Mouse (Mus musculus) embryonic facial prominence, embryonic 12.5 days (tissue): ENCODE results near the gene Tsc22d1. TPM values are rescaled to one million over a fixed set of nuclear protein-coding genes. Genes with fewer than 3 reads are reported as not detected.

ENCODE experiments used
- ATAC-seq: fragments of 200-750 bp; cut with Nextera tagmentation; 2 replicates; pipeline ENCODE4 v1.8.0; 2017; ENCODE audit not compliant: insufficient number of reproducible peaks, insufficient read depth, low FRiP score, low TSS enrichment
- H3K27ac ChIP-seq: fragments of 300-500 bp; sonication (generic); 2 replicates; pipeline ENCODE4 v1.5.1; 2016; ENCODE audit warnings: mild to moderate bottlenecking
- H3K27me3 ChIP-seq: fragments of 300-500 bp; sonication (generic); 2 replicates; pipeline ENCODE4 v1.6.1; 2016; ENCODE audit warnings: mild to moderate bottlenecking, moderate library complexity
- H3K36me3 ChIP-seq: fragments of 300-500 bp; sonication (generic); 2 replicates; pipeline ENCODE4 v1.6.1; 2016; ENCODE audit warnings: mild to moderate bottlenecking
- H3K4me1 ChIP-seq: fragments of 300-500 bp; sonication (generic); 2 replicates; pipeline ENCODE4 v1.6.1; 2016
- H3K4me2 ChIP-seq: fragments of 300-500 bp; sonication (generic); replicated peaks from 2 replicates; pipeline ENCODE4 v1.6.1; 2016; ENCODE audit warnings: mild to moderate bottlenecking, moderate library complexity
- H3K4me3 ChIP-seq: fragments of 300-500 bp; sonication (generic); 2 replicates; pipeline ENCODE4 v1.5.1; 2016; ENCODE audit warnings: mild to moderate bottlenecking
- H3K9ac ChIP-seq: fragments of 300-500 bp; sonication (generic); 2 replicates; pipeline ENCODE4 v1.6.1; 2016; ENCODE audit warnings: mild to moderate bottlenecking, moderate library complexity
- H3K9me3 ChIP-seq: fragments of 300-500 bp; sonication (generic); 2 replicates; pipeline ENCODE4 v1.6.1; 2016; ENCODE audit warnings: mild to moderate bottlenecking, moderate library complexity
- WGBS: fragments of 180-500 bp; shearing (Covaris S2); methylation state at CpG from one replicate; pipeline ENCODE4 v1.1.7; 2016; 5-methylcytosine and 5-hydroxymethylcytosine counted together
- polyA plus RNA-seq: library from polyadenylated mRNA; unstranded; fragments of >200 nt; fragmentation: Nextera tagmentation; extraction: Ambion mirVana; gene quantifications from 2 replicates; pipeline ENCODE4 v1.2.1, GENCODE M21; 2016

The Tsc22d1 gene
- polyA plus RNA-seq, 1 experiment from 2014 or later: 597 TPM

DNA sequence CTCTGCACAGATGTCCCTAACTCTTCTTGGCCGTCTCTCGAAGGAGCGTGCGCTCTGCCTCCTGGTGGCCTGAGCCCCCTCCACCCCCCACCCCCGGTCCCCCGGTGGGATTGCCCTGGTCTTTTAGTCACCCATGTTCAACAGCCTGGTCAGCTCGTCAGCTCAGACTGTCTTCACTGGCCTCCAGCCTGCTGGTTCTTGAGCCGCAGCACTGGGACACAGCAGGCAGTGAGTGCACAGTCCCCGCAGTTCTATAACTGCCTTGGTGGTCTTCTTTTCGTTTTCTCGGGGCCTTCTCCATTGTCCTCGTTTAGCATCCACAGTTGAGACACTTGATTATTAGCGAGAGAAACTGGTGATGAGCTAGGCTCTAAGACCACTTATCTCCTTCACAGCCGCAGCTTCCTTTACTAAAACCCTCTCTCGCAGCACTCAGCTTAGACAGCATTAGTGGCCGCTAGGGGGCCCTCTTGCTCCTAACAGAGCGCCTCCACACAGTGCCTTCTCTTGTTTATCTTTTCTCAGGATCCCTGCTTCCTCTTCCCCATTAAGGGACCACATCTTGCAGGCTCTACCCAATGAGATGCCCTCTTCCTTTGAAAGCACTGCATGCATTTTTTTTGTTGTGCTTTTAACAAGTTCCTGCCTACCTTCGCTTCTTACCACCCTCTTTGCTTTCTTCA is 52.0 kb downstream of the Tsc22d1 start:
- no peaks in the 10 kb centered on the region for H3K9me3 ChIP-seq
- peak overlapping the region; percentile 17; the same call in 1 of the 2 replicates for H3K27ac ChIP-seq
- H3K27me3 ChIP-seq: no peaks in the 10 kb centered on the region
- H3K4me2 ChIP-seq: peak overlapping the region; percentile 16
- no peaks in the 10 kb centered on the region for H3K36me3 ChIP-seq
- peaks cover 33% of the 10 kb centered on the region for H3K4me1 ChIP-seq
- peak overlapping the region; percentile 8; the same call in 1 of the 2 replicates for H3K9ac ChIP-seq
- ATAC-seq: peak; percentile 83
- 30% methylated on average over 18 of the region's 18 CpGs for WGBS
- no peak overlapping the region for H3K4me3 ChIP-seq

- no peak for ATAC-seq
- no peaks in the 10 kb centered on the region for H3K36me3 ChIP-seq
- no peaks in the 10 kb centered on the region for H3K9me3 ChIP-seq
- H3K4me2 ChIP-seq: no peak overlapping the region
- H3K9ac ChIP-seq: no peak overlapping the region
- H3K4me3 ChIP-seq: no peak overlapping the region
- H3K4me1 ChIP-seq: peaks cover 33% of the 10 kb centered on the region
- WGBS: 39% methylated on average over 11 of the region's 11 CpGs
- H3K27me3 ChIP-seq: no peaks in the 10 kb centered on the region
- peak overlapping the region; percentile 73; the same call in 1 of the 2 replicates for H3K27ac ChIP-seq
These were observed 53.2 kb downstream of the Tsc22d1 start for GRCm38 (mm10) chr14:76467932-76468331.

DNA sequence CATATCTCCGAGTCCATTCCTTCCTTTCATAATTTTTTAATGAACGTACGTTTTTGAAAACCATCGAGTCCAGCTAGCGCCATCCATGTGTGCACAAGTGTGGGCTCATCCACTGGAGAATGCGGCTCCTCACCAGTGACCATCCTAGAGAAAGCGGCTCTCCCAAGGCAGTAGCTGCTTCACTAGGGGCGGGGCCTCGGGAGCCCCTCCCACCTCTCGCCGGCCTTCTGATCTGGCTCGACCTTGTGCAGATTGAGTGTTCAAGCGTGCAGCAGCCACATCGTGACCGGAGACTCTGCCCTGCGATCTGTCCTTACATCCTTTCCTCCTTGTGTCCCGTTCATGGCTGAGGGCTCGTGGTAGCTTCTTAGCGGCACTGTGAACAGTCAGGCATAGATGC is 56.5 kb downstream of the Tsc22d1 start:
- Histone ChIP-seq H3K27me3 (no peaks in the 10 kb centered on the region), H3K36me3 (no peaks in the 10 kb centered on the region), H3K4me1 (peaks cover 28% of the 10 kb centered on the region), H3K4me3 (no peak overlapping the region), H3K9ac (no peak overlapping the region), H3K4me2 (no peak overlapping the region), H3K27ac (no peak overlapping the region), H3K9me3 (no peaks in the 10 kb centered on the region)
- WGBS: 78% methylated on average over 19 of the region's 19 CpGs
- ATAC-seq: no peak

- no peak overlapping the region for H3K4me2 ChIP-seq
- H3K4me3 ChIP-seq: no peak overlapping the region
- no peaks in the 10 kb centered on the region for H3K9me3 ChIP-seq
- peaks cover 25% of the 10 kb centered on the region for H3K4me1 ChIP-seq
- H3K9ac ChIP-seq: no peak overlapping the region
- no peaks in the 10 kb centered on the region for H3K27me3 ChIP-seq
- H3K27ac ChIP-seq: no peak overlapping the region
- no peaks in the 10 kb centered on the region for H3K36me3 ChIP-seq
- no peak for ATAC-seq
- WGBS: 43% methylated on average over 8 of the region's 8 CpGs
These were observed 57.7 kb downstream of the Tsc22d1 start for GRCm38 (mm10) chr14:76472487-76472886.

- Histone ChIP-seq H3K36me3 (no peaks in the 10 kb centered on the region), H3K9me3 (no peaks in the 10 kb centered on the region), H3K4me1 (peaks cover 19% of the 10 kb centered on the region), H3K4me2 (no peak overlapping the region), H3K27ac (no peak overlapping the region), H3K4me3 (no peak overlapping the region), H3K27me3 (no peaks in the 10 kb centered on the region), H3K9ac (no peak overlapping the region)
- 11% methylated on average over 2 of the region's 2 CpGs for WGBS
- ATAC-seq: no peak
These were observed 58.6 kb downstream of the Tsc22d1 start for GRCm38 (mm10) chr14:76473404-76473803.

DNA sequence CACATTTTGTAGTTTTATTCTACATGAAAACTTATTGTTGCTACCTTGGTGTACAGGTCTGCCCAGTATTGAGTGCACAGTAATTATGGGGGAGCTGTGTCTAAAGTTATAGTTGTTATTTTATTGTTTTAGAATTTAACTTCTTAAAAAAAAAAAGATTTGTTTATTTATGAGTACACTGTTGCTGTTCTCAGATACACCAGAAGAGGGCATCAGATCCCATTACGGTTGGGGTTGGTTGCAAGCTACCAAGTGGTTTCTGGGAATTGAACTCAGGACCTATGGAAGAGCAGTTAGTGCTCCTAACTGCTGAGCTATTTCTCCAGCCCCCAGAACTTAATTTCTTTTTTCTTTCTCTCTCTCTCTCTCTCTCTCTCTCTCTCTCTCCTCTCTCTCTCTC is 59.4 kb downstream of the Tsc22d1 start:
- H3K9me3 ChIP-seq: no peaks in the 10 kb centered on the region
- H3K9ac ChIP-seq: no peak overlapping the region
- peaks cover 14% of the 10 kb centered on the region; the same call in 1 of the 2 replicates for H3K4me1 ChIP-seq
- H3K36me3 ChIP-seq: no peaks in the 10 kb centered on the region
- H3K4me3 ChIP-seq: no peak overlapping the region
- H3K4me2 ChIP-seq: no peak overlapping the region
- H3K27ac ChIP-seq: no peak overlapping the region
- ATAC-seq: no peak
- H3K27me3 ChIP-seq: no peaks in the 10 kb centered on the region
- 61% methylated on average over 1 of the region's 1 CpGs for WGBS

DNA sequence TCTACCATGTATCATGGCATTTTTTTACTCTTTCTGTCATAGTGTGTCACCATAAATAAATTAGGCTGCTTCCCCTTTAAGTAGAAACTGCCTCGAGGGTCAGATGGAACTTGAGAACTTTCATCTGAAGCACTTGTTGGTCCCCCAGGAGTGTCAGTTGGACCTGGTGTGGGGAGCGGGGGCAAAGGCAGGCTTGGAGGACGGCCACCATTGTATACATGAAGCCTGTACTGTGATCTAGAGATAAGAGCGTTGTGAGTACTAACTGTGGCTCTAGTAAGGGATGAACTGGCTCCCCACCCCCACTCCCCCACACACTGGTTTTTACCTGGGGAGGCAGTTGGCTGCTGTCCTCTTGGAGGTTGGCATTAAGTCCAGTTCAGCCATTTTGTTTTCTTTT is 62.0 kb downstream of the Tsc22d1 start:
- ATAC-seq: no peak
- WGBS: 22% methylated on average over 4 of the region's 4 CpGs
- peaks cover 9% of the 10 kb centered on the region; the same call in 1 of the 2 replicates for H3K4me1 ChIP-seq

GRCm38 (mm10) chr14:76478076-76478475 is 63.3 kb downstream of the Tsc22d1 start:
- no peak for ATAC-seq
- no peak overlapping the region for H3K9ac ChIP-seq
- no peaks in the 10 kb centered on the region for H3K27me3 ChIP-seq
- no peak overlapping the region for H3K4me2 ChIP-seq
- H3K9me3 ChIP-seq: no peaks in the 10 kb centered on the region
- 78% methylated on average over 2 of the region's 2 CpGs for WGBS
- no peak overlapping the region for H3K27ac ChIP-seq
- no peaks in the 10 kb centered on the region for H3K36me3 ChIP-seq
- peaks cover 9% of the 10 kb centered on the region; the same call in 1 of the 2 replicates for H3K4me1 ChIP-seq
- no peak overlapping the region for H3K4me3 ChIP-seq

More for the DNA sequence above, 62.0 kb downstream of the Tsc22d1 start:
- H3K27ac ChIP-seq: no peak overlapping the region
- H3K9me3 ChIP-seq: no peaks in the 10 kb centered on the region
- no peaks in the 10 kb centered on the region for H3K27me3 ChIP-seq
- no peak overlapping the region for H3K9ac ChIP-seq
- H3K4me2 ChIP-seq: no peak overlapping the region
- H3K36me3 ChIP-seq: no peaks in the 10 kb centered on the region
- no peak overlapping the region for H3K4me3 ChIP-seq

- Histone ChIP-seq H3K27ac (no peak overlapping the region), H3K4me2 (no peak overlapping the region), H3K4me1 (peaks cover 9% of the 10 kb centered on the region; the same call in 1 of the 2 replicates), H3K9me3 (no peaks in the 10 kb centered on the region), H3K4me3 (no peak overlapping the region), H3K9ac (no peak overlapping the region), H3K36me3 (no peaks in the 10 kb centered on the region), H3K27me3 (no peaks in the 10 kb centered on the region)
- ATAC-seq: no peak
- WGBS: 39% methylated on average over 6 of the region's 6 CpGs
These were observed 63.9 kb downstream of the Tsc22d1 start for GRCm38 (mm10) chr14:76478616-76479015.

DNA sequence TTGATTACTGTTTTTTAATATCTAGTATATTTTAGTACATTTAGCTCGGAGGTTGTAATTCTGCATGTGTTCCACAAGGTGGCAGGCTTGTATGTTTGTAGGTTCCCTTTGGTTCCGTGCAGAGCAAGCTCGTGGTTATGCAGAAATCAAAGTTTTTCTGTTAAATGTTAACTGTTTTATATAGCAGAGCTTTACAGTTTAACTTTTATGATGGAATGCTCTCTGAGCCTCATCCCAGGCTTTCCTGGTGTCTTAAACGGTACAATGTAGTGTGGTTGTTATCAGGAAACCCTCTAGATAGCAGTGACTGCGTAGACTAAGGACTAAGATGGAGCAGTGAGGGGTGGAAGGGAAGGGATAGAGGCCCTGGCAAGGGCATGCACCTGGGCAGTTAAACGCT is 65.1 kb downstream of the Tsc22d1 start:
- Histone ChIP-seq H3K4me3 (no peak overlapping the region), H3K4me1 (peaks cover 9% of the 10 kb centered on the region; the same call in 1 of the 2 replicates), H3K36me3 (no peaks in the 10 kb centered on the region), H3K9ac (no peak overlapping the region), H3K4me2 (no peak overlapping the region), H3K9me3 (no peaks in the 10 kb centered on the region), H3K27ac (no peak overlapping the region), H3K27me3 (no peaks in the 10 kb centered on the region)
- 0 out of 2 replicates have a peak, but pooled peaks have one; percentile 19 for ATAC-seq
- 38% methylated on average over 6 of the region's 6 CpGs for WGBS

DNA sequence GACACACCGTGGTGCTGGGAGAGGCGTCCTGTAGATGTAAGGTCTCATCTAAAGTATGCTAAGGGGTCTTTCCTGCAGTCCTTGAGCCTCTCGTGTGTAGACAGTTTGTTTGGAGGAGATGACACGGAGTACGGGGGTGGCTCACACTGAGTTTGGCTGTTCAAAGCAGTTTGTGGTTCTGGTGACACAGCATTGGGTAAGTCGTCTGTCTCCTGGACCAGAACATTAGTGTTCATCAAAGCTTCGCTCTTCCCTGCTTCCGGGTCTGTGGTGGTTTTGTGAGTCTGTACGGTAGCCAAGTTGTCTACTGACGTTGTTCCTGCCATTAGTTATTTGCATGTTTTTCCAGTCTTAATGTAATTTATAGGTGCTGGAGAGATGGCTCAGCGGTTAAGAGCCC is 65.7 kb downstream of the Tsc22d1 start:
- Histone ChIP-seq H3K27me3 (no peaks in the 10 kb centered on the region), H3K9ac (no peak overlapping the region), H3K4me2 (no peak overlapping the region), H3K4me3 (no peak overlapping the region), H3K4me1 (peaks cover 9% of the 10 kb centered on the region; the same call in 1 of the 2 replicates), H3K36me3 (no peaks in the 10 kb centered on the region), H3K27ac (no peak overlapping the region), H3K9me3 (no peaks in the 10 kb centered on the region)
- 92% methylated on average over 11 of the region's 11 CpGs for WGBS
- no peak for ATAC-seq

GRCm38 (mm10) chr14:76483701-76484100 is 68.9 kb downstream of the Tsc22d1 start:
- Histone ChIP-seq H3K4me3 (no peak overlapping the region), H3K9ac (no peak overlapping the region), H3K4me2 (no peak overlapping the region), H3K27ac (no peak overlapping the region), H3K27me3 (no peaks in the 10 kb centered on the region), H3K9me3 (no peaks in the 10 kb centered on the region), H3K36me3 (no peaks in the 10 kb centered on the region), H3K4me1 (peaks cover 13% of the 10 kb centered on the region)
- WGBS: 89% methylated on average over 1 of the region's 1 CpGs
- no peak for ATAC-seq
